Mouse (Mus musculus): ENCODE measurements around the gene Hpcal1. TPM values are rescaled to one million over a fixed set of nuclear protein-coding genes. Genes with fewer than 3 reads are reported as not detected.

The Hpcal1 gene
- polyA plus RNA-seq, 1 experiment, result 65.5 TPM

GRCm38 (mm10) chr12:17733114-17733904 is 42.7 kb downstream of the Hpcal1 start:
- H3K4me3 ChIP-seq (ENCODE audit: low read depth, low read length), result no peak overlapping the region
- H3K27ac ChIP-seq (ENCODE audit: insufficient read depth, low read length), result no peak overlapping the region
- H3K9me3 ChIP-seq (replicated peaks; ENCODE audit: control insufficient read depth, insufficient read depth, low read length, poor library complexity, severe bottlenecking), result no peaks in the 10 kb centered on the region
- H3K27me3 ChIP-seq (ENCODE audit: control insufficient read depth, insufficient read depth, low read length, poor library complexity, severe bottlenecking), result no peaks in the 10 kb centered on the region
- no peak for TF ChIP-seq POLR2A (IDR thresholded peaks at IDR 0.05; ENCODE audit: insufficient read depth, low read length)
- TF ChIP-seq CTCF (IDR thresholded peaks at IDR 0.05; ENCODE audit: low read depth, low read length), result no peak
- no peak for TF ChIP-seq EP300 (IDR thresholded peaks at IDR 0.05; ENCODE audit: insufficient read depth, low read depth, low read length)
- peaks cover 4% of the 10 kb centered on the region for H3K4me1 ChIP-seq (ENCODE audit: control insufficient read depth, insufficient read depth, low read length)
- no peak overlapping the region for H3K9ac ChIP-seq (ENCODE audit: low read depth, poor library complexity, severe bottlenecking)
- no peaks in the 10 kb centered on the region for H3K36me3 ChIP-seq (ENCODE audit: control insufficient read depth, insufficient read depth, low read length, poor library complexity, severe bottlenecking)

- Histone ChIP-seq H3K36me3 (ENCODE audit: control insufficient read depth, insufficient read depth, low read length, poor library complexity, severe bottlenecking) (no peaks in the 10 kb centered on the region), H3K27ac (ENCODE audit: insufficient read depth, low read length) (no peak overlapping the region), H3K9ac (ENCODE audit: low read depth, poor library complexity, severe bottlenecking) (no peak overlapping the region), H3K4me1 (ENCODE audit: control insufficient read depth, insufficient read depth, low read length) (peaks cover 16% of the 10 kb centered on the region), H3K9me3 (replicated peaks; ENCODE audit: control insufficient read depth, insufficient read depth, low read length, poor library complexity, severe bottlenecking) (no peaks in the 10 kb centered on the region), H3K4me3 (ENCODE audit: low read depth, low read length) (no peak overlapping the region), H3K27me3 (ENCODE audit: control insufficient read depth, insufficient read depth, low read length, poor library complexity, severe bottlenecking) (no peaks in the 10 kb centered on the region)
- TF ChIP-seq CTCF (IDR thresholded peaks at IDR 0.05; ENCODE audit: low read depth, low read length), result no peak
- TF ChIP-seq EP300 (IDR thresholded peaks at IDR 0.05; ENCODE audit: insufficient read depth, low read depth, low read length), result no peak
- no peak for TF ChIP-seq POLR2A (IDR thresholded peaks at IDR 0.05; ENCODE audit: insufficient read depth, low read length)
Observed at GRCm38 (mm10) chr12:17736396-17736795, 45.7 kb downstream of the Hpcal1 start.

- H3K27me3 ChIP-seq (ENCODE audit: control insufficient read depth, insufficient read depth, low read length, poor library complexity, severe bottlenecking), result no peaks in the 10 kb centered on the region
- no peak overlapping the region for H3K4me3 ChIP-seq (ENCODE audit: low read depth, low read length)
- 0 out of 2 replicates have a peak, but pooled peaks have one; percentile 52 for TF ChIP-seq EP300 (IDR thresholded peaks at IDR 0.05; ENCODE audit: insufficient read depth, low read depth, low read length)
- no peak for TF ChIP-seq POLR2A (IDR thresholded peaks at IDR 0.05; ENCODE audit: insufficient read depth, low read length)
- TF ChIP-seq CTCF (IDR thresholded peaks at IDR 0.05; ENCODE audit: low read depth, low read length), result no peak
- no peak overlapping the region for H3K27ac ChIP-seq (ENCODE audit: insufficient read depth, low read length)
- H3K4me1 ChIP-seq (ENCODE audit: control insufficient read depth, insufficient read depth, low read length), result peaks cover 16% of the 10 kb centered on the region
- H3K9ac ChIP-seq (ENCODE audit: low read depth, poor library complexity, severe bottlenecking), result no peak overlapping the region
- no peaks in the 10 kb centered on the region for H3K9me3 ChIP-seq (replicated peaks; ENCODE audit: control insufficient read depth, insufficient read depth, low read length, poor library complexity, severe bottlenecking)
- H3K36me3 ChIP-seq (ENCODE audit: control insufficient read depth, insufficient read depth, low read length, poor library complexity, severe bottlenecking), result no peaks in the 10 kb centered on the region
Observed at GRCm38 (mm10) chr12:17736859-17737577, 46.4 kb downstream of the Hpcal1 start.

- Histone ChIP-seq H3K4me3 (ENCODE audit: low read depth, low read length) (no peak overlapping the region), H3K36me3 (ENCODE audit: control insufficient read depth, insufficient read depth, low read length, poor library complexity, severe bottlenecking) (no peaks in the 10 kb centered on the region), H3K27me3 (ENCODE audit: control insufficient read depth, insufficient read depth, low read length, poor library complexity, severe bottlenecking) (no peaks in the 10 kb centered on the region), H3K9ac (ENCODE audit: low read depth, poor library complexity, severe bottlenecking) (no peak overlapping the region), H3K4me1 (ENCODE audit: control insufficient read depth, insufficient read depth, low read length) (peaks cover 21% of the 10 kb centered on the region), H3K27ac (ENCODE audit: insufficient read depth, low read length) (no peak overlapping the region), H3K9me3 (replicated peaks; ENCODE audit: control insufficient read depth, insufficient read depth, low read length, poor library complexity, severe bottlenecking) (no peaks in the 10 kb centered on the region)
- TF ChIP-seq CTCF (IDR thresholded peaks at IDR 0.05; ENCODE audit: low read depth, low read length) (no peak), POLR2A (IDR thresholded peaks at IDR 0.05; ENCODE audit: insufficient read depth, low read length) (no peak), EP300 (IDR thresholded peaks at IDR 0.05; ENCODE audit: insufficient read depth, low read depth, low read length) (no peak)
Observed at GRCm38 (mm10) chr12:17737808-17738207, 47.2 kb downstream of the Hpcal1 start.

GRCm38 (mm10) chr12:17738473-17738872 is 47.8 kb downstream of the Hpcal1 start:
- no peak overlapping the region for H3K9ac ChIP-seq (ENCODE audit: low read depth, poor library complexity, severe bottlenecking)
- no peaks in the 10 kb centered on the region for H3K9me3 ChIP-seq (replicated peaks; ENCODE audit: control insufficient read depth, insufficient read depth, low read length, poor library complexity, severe bottlenecking)
- H3K27ac ChIP-seq (ENCODE audit: insufficient read depth, low read length), result no peak overlapping the region
- H3K4me3 ChIP-seq (ENCODE audit: low read depth, low read length), result no peak overlapping the region
- no peaks in the 10 kb centered on the region for H3K36me3 ChIP-seq (ENCODE audit: control insufficient read depth, insufficient read depth, low read length, poor library complexity, severe bottlenecking)
- TF ChIP-seq EP300 (IDR thresholded peaks at IDR 0.05; ENCODE audit: insufficient read depth, low read depth, low read length) (peak; percentile 97), POLR2A (IDR thresholded peaks at IDR 0.05; ENCODE audit: insufficient read depth, low read length) (no peak)
- H3K27me3 ChIP-seq (ENCODE audit: control insufficient read depth, insufficient read depth, low read length, poor library complexity, severe bottlenecking), result no peaks in the 10 kb centered on the region
- peaks cover 18% of the 10 kb centered on the region for H3K4me1 ChIP-seq (ENCODE audit: control insufficient read depth, insufficient read depth, low read length)

GRCm38 (mm10) chr12:17740226-17740625 is 49.6 kb downstream of the Hpcal1 start:
- Histone ChIP-seq H3K27me3 (ENCODE audit: control insufficient read depth, insufficient read depth, low read length, poor library complexity, severe bottlenecking) (no peaks in the 10 kb centered on the region), H3K4me3 (ENCODE audit: low read depth, low read length) (no peak overlapping the region), H3K27ac (ENCODE audit: insufficient read depth, low read length) (no peak overlapping the region), H3K9me3 (replicated peaks; ENCODE audit: control insufficient read depth, insufficient read depth, low read length, poor library complexity, severe bottlenecking) (no peaks in the 10 kb centered on the region), H3K36me3 (ENCODE audit: control insufficient read depth, insufficient read depth, low read length, poor library complexity, severe bottlenecking) (no peaks in the 10 kb centered on the region), H3K9ac (ENCODE audit: low read depth, poor library complexity, severe bottlenecking) (no peak overlapping the region), H3K4me1 (ENCODE audit: control insufficient read depth, insufficient read depth, low read length) (peaks cover 18% of the 10 kb centered on the region)
- TF ChIP-seq EP300 (IDR thresholded peaks at IDR 0.05; ENCODE audit: insufficient read depth, low read depth, low read length) (no peak), POLR2A (IDR thresholded peaks at IDR 0.05; ENCODE audit: insufficient read depth, low read length) (no peak), CTCF (IDR thresholded peaks at IDR 0.05; ENCODE audit: low read depth, low read length) (no peak)
